Mouse (Mus musculus) Muller cell, postnatal 12 days (primary cell): ENCODE measurements around the gene Pfdn5.

Source experiments
- DNase-seq: peaks from one replicate; pipeline ENCODE4 v3.0.0-alpha.2; 2015; ENCODE audit errors: inconsistent ontology term

The Pfdn5 gene

DNA sequence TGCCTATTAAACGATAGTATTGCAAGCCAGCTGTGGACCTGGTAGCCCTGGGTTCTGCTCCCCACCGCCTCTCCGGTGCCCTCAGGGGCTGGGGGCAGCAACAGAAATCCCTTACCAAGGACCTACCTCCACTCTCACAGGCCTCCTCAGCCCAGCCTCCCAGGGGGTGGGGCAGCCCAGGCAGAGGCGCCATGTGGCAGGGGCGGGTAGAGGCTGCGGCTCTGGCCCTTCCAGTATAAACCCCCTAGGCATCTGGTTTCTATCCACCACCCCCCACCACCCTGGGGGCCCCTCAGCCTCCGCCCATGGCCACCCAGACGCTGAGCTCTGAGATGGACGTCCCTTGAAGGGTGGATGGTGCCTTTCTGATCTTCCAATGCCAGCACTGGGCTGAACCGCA lies 44.8 kb downstream of the Pfdn5 start:
- DNase-seq, result no peak

DNA sequence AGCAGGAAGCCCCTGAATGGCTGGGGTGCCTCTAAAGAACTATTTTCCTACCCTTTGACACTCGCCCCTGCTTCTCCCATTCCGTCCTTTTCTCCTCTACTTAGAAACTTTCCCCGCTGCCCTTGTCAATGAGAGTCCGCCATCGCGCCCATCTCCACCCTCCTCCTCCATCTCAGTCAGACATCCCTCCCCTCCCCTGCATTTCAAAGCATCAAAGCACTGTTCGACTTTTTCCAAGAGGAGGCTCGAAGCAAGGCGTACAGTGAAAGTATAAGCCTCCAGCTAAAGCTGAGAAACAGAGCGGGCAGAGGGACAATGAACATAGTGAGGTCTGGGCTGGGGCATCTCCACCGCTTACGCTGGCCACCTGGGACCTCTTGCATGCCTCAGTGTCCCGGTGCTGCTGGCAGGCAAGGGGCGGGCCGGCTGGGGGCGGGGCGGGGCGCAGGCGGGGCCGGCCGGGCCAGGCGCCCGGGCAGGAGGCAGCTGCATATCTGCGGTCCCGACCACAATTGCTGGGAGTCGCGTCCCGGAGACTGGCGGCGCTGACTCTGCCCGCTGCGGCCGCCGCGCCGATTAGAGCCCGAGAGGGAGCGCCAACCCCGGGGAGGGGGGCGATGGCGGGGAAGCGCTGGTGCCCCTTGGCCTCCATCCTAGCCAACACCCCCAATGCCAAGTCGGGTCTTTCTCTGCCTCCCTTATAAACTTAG lies 50.7 kb downstream of the Pfdn5 start:
- peak; percentile 85 for DNase-seq

DNA sequence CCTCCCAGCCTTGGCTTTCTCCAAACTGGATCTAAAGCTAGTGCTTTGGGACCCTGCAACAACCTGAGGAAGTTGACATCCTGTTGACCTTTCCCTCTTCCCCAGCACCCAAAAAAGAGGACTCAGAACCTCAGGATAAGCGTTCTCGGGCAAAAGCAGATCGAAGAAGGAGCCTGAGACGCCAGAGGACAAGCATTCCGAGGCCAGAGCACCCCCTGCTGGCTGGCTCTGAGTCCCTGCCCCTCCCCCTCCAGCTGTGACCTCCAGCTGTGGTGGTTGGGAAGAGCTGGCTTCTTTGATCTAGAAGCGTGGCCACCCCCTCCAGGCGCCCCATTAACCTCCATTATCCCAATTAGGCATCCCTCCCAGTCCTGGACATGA lies 51.2 kb downstream of the Pfdn5 start:
- peak; percentile 82 for DNase-seq

DNA sequence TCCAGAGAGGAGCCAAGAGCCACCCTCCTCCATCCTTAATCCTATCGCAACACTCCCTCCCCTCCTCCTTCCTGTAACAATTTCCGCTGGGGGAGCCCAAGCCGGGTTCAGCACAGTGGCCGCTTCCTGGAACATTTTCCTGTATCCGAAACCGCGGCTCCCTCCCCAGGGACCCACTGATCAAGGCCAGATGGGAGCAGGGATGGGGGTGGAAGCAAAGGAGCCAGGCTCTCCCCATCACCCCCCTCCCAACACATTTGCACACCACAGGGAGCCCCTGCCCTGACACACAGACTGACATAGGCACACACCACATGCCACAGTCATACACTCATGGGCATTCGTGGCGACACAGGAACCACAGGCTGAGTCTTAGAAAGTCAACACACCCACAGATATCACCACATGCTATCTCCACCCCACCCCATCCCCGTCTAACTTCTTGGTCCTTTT lies 51.9 kb downstream of the Pfdn5 start:
- peak; percentile 38 for DNase-seq
